Mouse (Mus musculus) CH12F3 (cell line): ENCODE data around the gene Ptx4.

Source experiments
- in situ Hi-C: fragments of 300-500 bp; cut with MboI; formaldehyde crosslinking; loops from 2 replicates; pipeline ENCODE4 v1.14.3; 2020; ENCODE audit warnings: low sequenced_read_pairs

The Ptx4 gene

DNA sequence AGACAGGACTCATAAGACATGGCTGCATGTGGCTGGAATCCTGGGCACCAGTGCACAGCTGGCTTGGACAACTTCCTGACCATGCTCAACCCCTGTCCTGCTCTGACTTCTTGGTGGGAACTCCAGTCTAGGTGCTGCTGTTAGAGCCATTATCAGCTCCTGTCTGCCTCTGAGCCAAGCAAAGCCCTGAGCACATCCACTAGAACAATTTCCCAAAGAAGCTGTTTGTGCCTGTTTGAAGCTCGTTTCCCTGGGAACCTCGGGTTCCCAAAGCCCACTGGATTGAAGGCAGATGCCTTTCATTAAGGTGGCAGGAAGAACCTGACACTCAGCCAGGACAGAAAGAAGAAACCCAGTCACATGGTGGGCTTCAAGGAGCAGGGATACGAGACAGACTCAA, at the start of gene Ptx4:
Ptx4 (plus strand) TSS at position 355 of the 400 bp plus-strand sequence.
- in situ Hi-C loops, result no loop called here

GRCm38 (mm10) chr17:25076906-25077305, 43.7 kb upstream of the Ptx4 start:
- in situ Hi-C loops, result no loop called here

DNA sequence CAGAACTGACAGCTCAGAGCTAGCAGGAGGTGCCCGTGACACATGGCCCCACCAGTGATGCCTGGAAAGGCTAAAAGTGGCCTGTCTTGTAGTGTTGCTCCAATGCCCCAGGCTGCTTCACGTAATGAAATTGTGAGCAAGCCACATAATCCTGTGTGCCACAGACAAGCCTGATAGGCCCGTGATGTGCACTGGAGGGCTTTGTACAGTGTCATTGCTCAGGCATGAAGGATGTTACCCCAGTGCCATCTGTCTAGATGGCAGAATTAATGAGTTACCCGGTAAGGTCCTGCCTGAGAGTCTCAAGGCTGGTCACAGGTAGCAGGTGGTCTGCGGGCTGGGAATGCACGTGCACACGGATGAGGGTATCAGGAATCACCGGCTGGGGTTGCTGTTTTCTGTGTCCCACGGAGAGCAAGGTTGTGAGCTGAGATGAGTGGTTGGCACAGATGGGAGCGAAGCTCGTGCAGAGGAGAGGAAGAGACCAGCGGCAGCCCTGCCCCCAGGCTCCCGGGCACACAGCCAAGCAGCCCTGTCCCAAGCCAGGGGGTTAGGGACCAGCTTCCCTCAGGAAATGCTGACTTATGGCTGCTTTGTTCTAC, 42.7 kb upstream of the Ptx4 start:
- in situ Hi-C loops, result no loop called here

DNA sequence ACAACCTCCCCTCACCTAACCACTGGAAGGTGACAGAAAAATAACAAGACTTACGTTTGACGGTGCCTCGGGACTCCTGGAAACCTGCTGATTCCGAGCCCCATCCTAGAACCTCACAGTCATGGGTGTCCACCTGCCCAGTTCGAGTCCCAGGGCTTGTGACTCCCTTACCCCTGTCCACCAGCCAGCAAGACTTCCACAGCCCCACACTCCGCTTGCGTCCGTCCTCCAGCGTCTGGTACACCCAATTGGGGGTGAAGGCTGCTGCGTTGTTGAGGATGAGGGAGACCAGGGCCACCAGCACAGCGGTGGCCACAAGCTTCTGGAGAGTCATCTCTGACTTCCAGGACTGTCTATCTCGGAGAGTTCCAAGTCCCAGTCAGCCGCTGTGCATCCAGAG, 40.4 kb upstream of the Ptx4 start:
- in situ Hi-C loops, result no loop called here

- in situ Hi-C loops, result no loop called here
Observed at GRCm38 (mm10) chr17:25080960-25081381, 39.6 kb upstream of the Ptx4 start.

DNA sequence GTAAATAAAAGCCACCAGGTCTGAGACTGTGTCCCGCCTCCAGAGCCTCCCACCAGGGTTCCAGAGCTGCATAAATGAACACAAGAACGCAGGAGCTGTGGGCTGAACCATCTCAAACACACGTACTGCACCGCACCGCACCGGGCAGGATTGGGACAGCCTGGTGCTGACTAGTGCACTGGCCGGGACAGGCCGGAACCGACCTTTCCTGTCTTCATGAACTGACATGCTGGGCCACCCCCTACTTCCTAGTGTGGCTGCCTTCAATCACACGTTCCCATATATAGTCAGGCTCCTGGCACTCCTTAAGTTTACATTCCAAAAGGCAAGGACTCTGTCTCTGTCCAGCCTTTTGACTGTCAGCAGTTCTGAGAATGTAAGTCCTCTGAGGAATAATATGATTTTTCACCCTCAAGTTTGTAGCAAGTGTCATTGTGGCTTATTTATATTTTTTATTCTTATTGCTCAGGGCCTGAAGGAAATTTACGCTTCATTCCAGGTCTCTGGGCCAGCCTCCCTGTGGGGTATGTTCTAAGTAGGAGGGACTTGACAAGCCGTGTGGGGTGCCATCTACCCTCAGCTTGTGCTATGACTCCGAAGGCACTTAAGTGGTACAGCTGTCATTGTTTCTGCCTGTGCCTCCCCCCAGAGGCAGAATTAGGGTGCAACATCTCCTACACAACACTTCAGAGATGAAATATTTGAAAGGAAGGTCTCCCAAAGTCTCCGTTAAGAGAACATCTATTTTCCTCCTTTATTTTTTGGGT, 38.3 kb upstream of the Ptx4 start:
- in situ Hi-C loops, result no loop called here

- in situ Hi-C loops, result no loop called here
Observed at GRCm38 (mm10) chr17:25082887-25083286, 37.7 kb upstream of the Ptx4 start.

- in situ Hi-C loops, result no loop called here
Observed at GRCm38 (mm10) chr17:25083444-25083931, 37.1 kb upstream of the Ptx4 start, which contains the start of gene Tmem204. Gene Tmem204 (minus strand): TSS chr17:25083591.

GRCm38 (mm10) chr17:25084835-25085385, 35.6 kb upstream of the Ptx4 start:
- in situ Hi-C loops, result no loop called here

DNA sequence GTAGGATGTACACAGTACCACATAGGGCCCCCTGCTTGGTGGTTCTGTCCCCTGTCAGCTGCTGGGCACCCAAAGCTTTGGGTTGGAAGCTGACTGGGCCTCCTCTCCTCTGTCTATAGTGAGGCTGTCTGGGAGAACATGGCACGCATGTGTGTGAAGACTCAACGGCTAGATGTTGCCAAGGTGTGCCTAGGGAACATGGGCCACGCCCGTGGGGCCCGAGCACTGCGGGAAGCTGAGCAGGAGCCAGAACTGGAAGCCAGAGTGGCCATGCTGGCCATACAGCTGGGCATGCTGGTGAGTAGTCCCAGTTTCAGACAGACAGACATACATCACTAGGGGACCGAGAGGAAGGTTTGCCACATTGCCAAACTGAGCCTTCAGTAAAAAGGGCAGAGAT, 33.8 kb upstream of the Ptx4 start:
- in situ Hi-C loops, result no loop called here

GRCm38 (mm10) chr17:25089158-25089557, 31.4 kb upstream of the Ptx4 start:
- in situ Hi-C loops, result no loop called here

DNA sequence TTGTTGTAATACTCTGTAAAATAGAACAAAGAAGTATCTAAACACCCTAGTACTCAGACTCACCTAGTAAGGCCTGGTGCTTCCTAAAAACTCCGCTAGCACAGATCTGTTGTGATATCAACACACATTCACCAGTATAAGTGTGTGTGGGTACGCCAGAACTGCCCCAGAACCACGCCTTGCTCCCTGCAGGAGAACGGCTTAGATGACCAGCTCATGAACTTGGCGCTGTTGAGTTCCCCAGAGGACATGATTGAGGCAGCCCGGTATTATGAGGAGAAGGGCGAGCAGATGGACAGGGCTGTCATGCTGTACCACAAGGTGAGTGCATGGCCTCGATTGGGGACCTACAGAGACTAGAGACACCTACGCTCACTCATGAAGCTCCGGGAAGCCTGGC, 30.1 kb upstream of the Ptx4 start:
- in situ Hi-C loops, result no loop called here

- in situ Hi-C loops, result no loop called here
Observed at GRCm38 (mm10) chr17:25096221-25096620, 24.3 kb upstream of the Ptx4 start.

DNA sequence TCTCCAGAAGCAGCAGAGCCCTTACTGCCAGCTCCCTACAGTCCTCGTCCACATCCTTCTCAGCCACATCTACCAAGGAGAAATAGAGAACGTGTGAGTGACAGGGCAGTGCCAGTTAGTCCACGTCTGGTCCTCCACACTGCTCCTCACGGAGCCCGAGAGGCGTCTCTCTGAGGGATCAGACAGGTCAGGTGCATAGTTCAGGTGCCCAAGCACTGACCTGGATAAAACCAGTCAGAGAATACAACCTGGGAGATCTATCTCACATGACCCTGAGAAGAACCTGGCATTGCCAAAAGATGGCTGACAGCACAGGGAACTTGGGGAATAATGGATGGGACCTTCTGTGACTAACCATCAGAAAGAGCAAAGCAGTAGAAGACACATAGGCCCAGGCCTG, 20.5 kb upstream of the Ptx4 start:
- in situ Hi-C loops, result no loop called here

DNA sequence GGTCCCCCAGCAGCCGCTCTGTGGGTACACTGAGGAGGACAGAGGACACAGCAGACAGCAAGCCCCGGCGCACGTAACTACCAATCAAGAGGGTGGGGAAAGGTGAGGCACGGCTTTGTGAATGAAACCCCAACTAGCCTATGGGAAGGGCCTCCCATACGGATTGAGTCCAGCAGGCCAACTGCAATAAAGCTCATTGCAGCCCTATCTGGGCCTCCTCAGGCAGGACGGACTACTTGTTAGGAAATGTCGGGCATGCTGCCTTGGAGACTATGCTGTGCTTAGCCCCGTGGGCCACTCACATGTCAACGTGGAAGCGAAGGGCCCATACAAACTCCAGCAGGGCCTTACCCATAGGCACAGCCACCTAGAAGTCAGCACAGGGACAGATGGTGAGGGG, 19.2 kb upstream of the Ptx4 start:
- in situ Hi-C loops, result no loop called here

- in situ Hi-C loops, result no loop called here
Observed at GRCm38 (mm10) chr17:25107786-25108185, 12.8 kb upstream of the Ptx4 start.

GRCm38 (mm10) chr17:25109578-25109977, 11.0 kb upstream of the Ptx4 start:
- in situ Hi-C loops, result no loop called here

DNA sequence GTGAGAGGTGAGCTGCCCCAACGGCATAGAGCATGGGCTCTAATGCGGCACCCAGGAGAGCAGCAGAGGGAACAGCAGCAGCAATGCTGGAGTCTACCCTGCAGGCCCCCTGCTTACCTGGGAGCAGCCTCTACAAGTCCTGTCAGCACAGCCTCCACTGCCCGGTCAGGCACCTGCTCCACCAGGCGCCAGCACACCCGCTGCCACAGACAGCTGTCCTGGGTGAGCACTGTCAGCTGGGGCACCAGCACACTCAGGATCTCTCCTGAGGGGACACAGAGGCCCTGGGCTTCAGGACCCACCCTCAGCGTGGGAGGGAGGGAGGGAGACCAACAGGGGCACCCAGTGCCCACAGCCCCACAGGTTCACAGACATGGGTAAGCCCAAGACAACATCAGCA, 10.0 kb upstream of the Ptx4 start:
- in situ Hi-C loops, result no loop called here

DNA sequence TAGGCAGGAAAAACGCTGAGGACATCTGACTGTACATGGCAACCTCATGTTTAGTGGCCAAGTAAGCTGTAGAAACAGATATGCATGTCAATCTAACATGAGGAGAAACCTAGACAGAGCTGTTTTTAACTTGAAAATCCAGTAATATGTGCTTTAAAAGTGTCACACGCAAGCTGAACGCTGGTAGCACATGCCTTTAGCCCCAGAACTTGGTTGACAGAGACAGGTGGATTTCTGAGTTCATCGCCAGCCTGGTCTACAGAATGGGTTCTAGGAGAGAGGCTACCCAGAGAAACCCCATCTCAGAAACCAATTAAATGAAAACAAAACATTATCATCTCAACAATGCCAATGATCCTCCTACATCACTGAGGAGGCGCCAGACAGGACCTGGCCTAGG, 9.3 kb upstream of the Ptx4 start:
- in situ Hi-C loops, result no loop called here

DNA sequence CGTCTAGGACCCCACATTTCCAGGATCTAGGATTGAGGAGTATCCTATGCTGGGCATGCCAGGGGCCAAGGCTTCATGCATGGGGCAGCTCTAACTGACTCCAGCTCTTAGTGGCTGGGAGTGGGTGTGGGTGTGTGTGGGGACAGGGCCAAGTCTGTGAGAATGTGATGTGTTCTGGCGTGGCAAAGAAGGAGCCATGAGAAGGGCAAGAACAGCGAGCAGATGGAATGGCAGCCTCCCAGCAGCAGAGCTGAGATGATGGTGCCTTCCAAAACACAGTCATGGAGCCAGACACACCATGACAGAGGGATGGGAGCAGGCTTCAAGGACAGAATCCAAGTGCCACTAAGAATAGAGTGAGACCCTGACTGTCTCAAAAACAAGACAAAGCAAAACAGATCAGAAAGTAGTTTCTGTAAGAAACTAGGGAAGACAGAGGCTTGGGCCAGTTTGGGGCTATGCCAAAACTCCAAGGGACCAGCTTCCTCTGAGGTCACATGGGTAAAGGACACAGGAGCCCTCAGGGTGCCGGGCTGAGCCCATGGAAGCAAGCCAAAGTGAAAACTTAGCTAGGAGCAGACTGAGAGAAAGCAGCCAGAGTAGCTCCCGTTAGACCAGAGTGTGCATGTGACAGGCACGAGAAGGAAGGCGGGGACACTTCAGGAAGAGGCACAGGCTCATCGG, 8.7 kb upstream of the Ptx4 start:
- in situ Hi-C loops, result no loop called here

DNA sequence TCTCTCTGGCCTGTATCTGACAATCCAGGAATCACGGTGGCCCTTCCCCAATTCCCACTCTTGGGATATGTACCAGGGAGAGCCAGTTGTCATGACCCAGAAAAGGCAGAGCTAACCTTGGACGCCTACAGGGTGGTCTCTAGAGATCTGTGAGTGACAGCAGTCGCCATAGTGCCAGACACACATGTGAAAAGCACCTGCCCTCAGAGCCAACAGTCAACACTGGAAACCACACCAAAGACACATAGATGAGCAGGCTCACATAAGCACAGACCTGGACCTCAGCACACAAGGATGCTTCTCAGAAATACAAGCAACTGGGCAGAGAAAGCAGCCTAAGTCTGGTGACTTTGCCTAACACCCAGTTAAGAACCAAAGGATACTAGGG, 8.1 kb upstream of the Ptx4 start:
- in situ Hi-C loops, result no loop called here
